Mouse (Mus musculus) gastrocnemius, postnatal 36 days (tissue): Measurements from ENCODE around the gene Ddx39b. TPM values are rescaled to one million over a fixed set of nuclear protein-coding genes. Genes with fewer than 3 reads are reported as not detected.
A peak's percentile ranks its signal among the peaks of the same experiment; 100 is the strongest.

Experiments used
- DNase-seq, 2 experiments: peaks; one replicate each; pipeline ENCODE4 v3.0.0; 2022
- intact Hi-C: fragments of 180-260 bp; cut with DNase I; formaldehyde crosslinking; loops from one replicate; pipeline ENCODE4 v1.15.1; 2025
- total RNA-seq, 2 experiments: library from RNA; stranded (reverse); gene quantifications; 2 replicates each; pipeline ENCODE4 v1.2.3; 2021

The Ddx39b gene
- total RNA-seq, 2 experiments from 2014 or later: 67.7 to 83.0 TPM

DNA sequence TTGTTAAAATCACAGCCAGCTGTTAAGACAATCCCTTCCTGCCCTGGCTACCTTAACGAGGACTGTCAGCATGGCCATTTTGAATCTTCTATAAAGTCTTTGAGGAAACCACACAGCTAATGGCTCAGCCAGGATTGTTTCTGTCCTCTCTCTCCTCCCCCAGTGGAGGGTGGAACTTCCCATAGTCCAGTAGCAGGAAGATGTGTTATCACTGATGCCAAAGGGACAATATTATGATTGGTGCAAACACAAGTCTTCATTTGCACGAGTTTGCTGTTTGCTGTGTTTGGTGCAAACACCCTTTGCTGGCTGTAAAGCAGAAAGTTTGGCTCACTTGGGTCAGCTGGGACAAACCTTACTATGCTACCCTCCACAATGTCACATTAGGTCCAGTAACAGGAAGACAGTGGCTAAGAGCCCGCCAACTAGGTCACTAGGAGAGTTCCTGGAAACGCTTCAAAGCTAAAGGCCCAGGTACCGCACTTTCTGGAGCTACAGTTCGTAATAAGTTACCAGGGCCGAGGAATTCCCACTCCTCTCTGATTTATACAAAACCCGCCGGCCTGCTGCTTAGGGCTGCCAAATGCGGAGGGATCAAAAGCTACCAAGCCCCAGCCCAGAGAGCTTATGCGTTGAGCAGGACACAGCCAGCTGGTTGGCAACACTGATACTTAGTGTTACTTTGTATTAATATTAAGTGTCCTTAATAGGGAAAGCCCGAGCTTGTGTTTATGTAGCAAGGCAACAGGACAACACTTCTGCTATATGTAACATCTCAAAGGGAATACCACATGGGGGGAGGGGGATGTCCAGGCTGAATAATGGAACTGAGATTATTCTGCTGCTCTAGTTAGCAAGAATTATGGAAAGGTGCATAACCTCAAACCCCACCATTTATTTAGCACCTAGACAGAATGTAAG lies 902 bp upstream of the Ddx39b start:
- intact Hi-C loops: loop anchor here (10.0 kb wide), 2 partner anchors 646 to 1126 kb away; partner anchors contain the start of genes Ager, H2-DMa and Pbx2
- no peak for DNase-seq

DNA sequence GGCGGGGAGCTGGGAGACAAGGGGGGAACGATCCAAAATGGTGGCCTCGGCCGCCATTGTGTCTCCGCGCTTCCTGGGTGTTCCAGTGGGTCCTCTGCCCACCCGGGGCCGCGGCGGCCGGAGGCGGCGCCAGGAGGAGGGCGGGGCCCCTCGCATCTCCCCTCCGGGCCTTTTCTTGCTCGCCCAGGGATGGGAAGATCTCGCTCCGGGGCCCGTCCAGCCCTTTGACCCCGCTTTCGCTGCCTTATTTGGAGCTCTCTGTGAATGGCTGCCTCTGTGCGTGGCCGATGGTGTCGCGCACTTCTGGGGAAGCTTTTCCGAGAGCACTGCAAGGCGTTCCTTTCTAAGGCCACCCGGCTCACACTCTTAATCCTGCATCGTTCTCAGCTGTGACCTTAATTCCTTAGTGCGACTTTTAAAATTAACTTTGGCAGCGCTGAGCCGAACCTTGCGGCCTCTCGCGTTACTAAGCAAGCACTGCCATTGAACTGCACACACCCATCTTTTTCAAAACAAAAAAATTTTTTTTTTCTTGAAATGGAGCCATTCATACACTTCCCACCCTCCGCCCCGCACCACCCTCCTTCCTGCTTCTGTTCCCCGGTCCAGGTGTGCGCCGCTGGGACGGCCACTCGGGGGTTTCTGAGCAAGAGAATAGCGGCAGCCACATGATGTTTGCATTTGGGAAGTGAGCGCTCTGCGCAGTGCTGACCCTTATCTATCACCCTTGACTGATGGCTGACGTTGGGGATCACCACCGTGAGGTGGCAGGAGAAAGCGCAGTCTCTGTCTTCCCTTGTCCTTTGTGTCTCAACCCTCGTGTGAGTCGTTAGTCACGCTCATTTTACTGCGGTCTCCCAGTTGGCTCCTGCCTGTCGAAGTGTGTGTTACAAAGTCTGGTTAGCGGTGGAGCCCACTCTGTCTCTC lies 732 bp downstream of the Ddx39b start:
- peak in 1 of 2 experiments; percentile 46 for DNase-seq
- intact Hi-C loops: loop anchor here (10.0 kb wide), 2 partner anchors 647 to 1127 kb away; partner anchors contain the start of genes Ager, H2-DMa and Pbx2

DNA sequence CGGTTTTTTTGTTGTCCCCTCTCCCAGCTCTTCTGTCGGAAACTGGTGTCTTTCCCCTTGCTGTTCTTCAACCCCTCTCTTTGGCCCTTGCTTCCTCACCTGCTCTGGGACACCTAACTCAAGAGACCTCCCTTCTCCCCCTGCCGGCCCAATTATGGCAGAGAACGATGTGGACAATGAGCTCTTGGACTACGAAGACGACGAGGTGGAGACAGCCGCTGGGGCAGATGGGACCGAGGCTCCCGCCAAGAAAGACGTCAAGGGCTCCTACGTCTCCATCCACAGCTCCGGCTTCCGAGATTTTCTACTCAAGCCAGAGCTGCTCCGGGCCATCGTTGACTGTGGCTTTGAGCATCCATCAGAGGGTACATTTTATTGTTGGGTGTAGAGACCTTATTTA lies 1.5 kb downstream of the Ddx39b start:
- DNase-seq: peak in 1 of 2 experiments; percentile 39
- intact Hi-C loops: loop anchor here (10.0 kb wide), 2 partner anchors 648 to 1128 kb away; partner anchors contain the start of genes Ager, H2-DMa and Pbx2

DNA sequence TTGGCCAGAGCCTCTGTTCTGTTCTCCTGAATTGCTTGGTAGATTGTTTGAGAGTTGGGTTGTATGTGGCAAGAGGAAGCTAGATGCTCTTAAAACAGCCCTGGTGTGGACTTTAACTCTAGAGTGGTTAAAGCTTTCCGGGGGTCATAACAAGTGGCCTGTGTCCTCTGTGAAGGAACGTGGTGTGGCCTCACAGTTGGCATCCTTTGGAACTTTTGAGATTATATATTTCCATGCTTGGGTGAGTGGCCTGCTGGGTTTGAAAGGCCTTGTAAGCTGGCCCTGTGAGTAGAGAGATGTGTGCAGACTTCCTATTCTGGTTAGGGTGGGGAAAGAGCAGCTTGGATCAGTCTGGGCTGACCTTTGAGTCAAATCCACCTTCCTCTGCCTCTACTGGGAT lies 3.5 kb downstream of the Ddx39b start:
- intact Hi-C loops: loop anchor here (10.0 kb wide), 2 partner anchors 650 to 1130 kb away; partner anchors contain the start of genes Ager, H2-DMa and Pbx2
- no peak for DNase-seq

DNA sequence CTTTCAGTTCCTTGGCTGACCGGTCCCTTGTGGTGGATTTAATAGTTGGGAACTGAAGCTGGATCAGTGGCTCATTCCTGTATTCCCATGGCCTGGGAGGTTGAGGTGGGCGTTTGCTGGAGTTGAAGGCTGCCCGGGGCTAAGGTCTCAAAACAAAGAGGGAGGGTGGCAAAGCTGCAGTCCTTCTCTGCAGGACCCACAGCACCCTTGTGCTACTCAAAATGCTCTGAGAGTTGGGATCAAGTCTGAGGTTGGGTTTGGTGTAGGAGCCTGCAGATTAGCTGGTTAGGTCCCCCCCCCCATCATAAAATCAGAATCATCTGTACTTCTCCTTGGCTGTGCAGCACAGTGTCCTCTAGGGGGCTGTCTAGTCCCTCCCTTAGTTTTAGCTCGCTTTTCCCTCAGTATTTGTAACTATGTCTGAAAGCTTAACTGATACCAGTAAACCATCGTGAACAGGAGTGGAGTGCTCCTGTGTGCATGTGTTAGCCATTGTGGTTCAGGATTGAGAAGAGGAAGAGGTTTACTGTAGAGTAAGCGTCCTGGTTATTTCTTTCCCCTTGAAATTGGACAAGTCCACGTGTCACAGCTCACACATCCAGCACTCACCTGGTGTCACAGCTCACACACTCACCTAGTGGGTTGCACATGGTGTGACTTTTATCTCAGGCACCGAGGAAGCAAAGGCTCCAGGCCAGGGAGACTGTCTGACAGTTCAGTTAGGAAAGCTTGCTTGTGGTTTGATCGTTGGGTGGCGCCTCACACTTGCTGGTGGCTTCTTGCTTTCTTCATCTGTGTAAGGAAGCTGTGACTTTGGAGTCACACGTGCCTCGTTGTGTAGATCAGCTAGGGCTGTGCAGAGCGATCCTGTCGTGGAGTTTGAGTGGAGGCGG lies 4.4 kb downstream of the Ddx39b start:
- intact Hi-C loops: loop anchor here (10.0 kb wide), 2 partner anchors 651 to 1131 kb away; partner anchors contain the start of genes Ager, H2-DMa and Pbx2

DNA sequence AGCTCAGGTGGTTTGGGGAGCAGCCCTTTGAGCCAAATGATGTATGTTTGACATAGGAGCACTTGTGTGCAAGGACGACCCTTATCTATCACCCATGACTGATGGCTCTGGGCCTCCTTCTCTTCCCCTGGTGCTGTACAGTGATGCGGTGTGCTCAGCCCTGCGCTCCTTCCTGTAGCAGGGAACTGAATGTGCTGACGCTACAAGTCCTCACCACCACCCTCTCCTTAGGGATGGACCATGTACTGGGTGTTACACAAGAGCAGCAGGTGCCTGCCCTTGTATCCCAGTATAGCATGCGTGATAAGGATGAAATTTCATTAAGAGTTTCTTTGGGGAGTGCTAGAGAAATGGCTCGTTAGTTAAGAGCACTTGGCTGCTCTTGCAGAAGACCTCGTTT lies 5.6 kb downstream of the Ddx39b start:
- DNase-seq: no peak
- intact Hi-C loops: loop anchor here (10.0 kb wide), 2 partner anchors 652 to 1132 kb away; partner anchors contain the start of genes Ager, H2-DMa and Pbx2

More for the DNA sequence above, 4.4 kb downstream of the Ddx39b start:
- no peak for DNase-seq

DNA sequence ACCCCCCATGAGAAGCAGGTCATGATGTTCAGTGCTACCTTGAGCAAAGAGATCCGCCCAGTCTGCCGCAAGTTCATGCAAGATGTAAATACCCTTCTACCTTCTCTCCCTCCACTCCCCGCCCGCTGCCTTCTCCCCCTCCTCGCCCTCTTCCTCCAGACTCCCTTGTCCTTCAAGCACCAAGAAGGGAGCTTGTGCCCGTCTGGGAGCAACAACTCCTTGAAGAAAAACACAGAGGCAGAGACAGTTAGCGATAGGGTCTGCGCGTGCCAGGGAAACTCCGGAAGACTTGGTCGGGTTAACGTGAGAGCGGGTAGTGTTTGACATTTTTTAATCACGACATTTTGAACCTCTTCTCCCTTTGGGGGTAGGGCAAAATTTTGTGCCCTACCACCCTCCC lies 7.4 kb downstream of the Ddx39b start:
- no peak for DNase-seq
- intact Hi-C loops: loop anchor here (10.0 kb wide), 2 partner anchors 654 to 1134 kb away; partner anchors contain the start of genes Ager, H2-DMa and Pbx2

DNA sequence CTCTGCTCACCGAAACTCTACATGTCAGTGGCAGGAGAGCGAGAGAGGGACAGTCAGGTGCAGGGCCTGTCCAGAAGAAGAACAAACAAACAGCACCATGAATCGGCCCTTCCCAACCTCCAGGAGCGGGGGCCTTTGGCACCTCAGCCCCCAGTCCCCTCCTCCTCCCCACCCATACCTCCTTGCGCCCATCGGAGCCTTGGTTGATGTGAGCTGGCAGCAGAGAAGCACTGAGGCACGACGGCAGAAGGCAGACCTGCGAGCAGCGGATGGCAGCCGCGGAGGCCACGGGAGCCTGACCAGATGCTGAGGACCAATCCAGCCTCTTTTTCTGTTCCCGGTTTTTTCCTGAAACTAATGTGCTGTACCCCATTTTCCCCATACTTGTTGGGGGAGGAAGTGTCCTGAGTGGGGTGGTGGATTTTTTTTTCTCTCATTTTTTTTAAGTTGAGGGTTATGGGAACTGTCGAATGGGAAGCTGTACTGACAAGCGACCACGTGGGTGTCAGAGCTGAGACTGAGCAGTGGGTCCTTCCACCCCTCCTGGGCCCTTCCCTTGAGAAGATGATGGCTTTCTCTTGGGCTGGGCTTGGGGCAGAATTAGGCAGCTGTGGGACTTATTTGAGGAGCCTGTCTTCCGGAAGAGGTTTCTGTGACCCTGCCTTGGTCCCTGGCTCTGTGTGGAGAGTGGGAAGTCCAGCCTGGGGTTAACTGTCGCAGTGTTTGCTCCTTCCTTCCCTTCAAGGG lies 8.1 kb downstream of the Ddx39b start:
- DNase-seq: no peak
- intact Hi-C loops: loop anchor here (10.0 kb wide), 2 partner anchors 655 to 1135 kb away; partner anchors contain the start of genes Ager, H2-DMa and Pbx2

DNA sequence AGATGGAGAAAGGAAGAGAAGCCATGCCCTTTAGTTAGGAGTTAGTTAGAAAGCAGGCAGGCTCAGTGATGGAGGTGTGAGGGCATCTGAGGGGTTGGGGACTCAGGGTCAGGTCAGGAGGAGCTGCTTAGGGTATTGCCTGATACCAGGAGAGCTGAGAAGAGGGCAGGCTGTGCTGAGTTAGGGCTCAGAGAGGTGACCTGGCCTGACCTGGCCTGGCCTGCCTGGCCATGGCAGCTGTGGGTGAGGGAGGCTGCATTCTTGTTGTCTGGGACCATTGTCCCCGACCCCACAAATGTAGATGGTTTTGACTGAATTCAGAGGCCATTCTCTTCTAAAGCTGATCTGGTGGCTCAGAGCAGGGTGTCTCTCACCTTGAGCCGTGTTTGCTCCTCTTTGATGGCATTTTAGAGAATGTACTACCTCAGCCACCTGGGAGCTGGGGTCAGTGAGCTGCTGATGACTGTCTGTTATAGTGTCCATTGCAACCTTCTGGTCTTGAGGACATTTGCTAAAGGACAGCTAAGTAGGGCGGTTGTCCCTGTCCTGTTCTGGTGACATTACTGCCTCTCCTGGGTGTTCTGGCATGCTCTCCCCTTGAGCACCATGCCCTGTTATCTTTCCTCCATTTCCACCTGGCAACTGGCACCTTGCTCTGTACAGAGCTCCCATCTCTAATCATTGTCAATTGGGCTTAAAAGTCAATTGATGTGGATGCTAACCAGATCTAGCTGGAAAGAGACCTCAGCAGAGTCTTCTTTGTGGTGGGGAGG lies 9.0 kb downstream of the Ddx39b start:
- no peak for DNase-seq
- intact Hi-C loops: no loop called here

DNA sequence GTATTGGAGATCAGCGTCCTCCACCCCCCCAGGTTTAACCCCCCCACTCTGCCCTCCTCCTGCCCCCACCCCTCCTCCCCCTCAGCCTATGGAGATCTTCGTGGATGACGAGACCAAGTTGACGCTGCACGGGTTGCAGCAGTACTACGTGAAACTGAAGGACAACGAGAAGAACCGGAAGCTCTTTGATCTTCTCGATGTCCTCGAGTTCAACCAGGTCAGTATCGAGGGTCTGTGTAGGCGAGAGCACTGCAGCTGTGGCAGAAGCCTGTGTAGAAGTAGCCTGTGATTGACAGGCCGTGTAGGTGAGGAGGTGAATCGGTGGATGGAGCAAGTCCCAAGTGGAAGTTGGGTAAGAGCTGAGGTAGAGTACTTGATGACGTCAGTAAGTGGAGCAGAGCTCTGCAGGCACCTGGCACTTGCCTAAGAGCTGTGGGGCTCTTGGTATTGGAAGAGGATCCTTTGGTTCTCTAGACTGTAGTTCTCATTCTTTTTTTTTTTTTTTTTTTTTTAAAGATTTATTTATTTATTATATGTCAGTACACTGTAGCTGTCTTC lies 9.7 kb downstream of the Ddx39b start:
- intact Hi-C loops: no loop called here
- DNase-seq: no peak

DNA sequence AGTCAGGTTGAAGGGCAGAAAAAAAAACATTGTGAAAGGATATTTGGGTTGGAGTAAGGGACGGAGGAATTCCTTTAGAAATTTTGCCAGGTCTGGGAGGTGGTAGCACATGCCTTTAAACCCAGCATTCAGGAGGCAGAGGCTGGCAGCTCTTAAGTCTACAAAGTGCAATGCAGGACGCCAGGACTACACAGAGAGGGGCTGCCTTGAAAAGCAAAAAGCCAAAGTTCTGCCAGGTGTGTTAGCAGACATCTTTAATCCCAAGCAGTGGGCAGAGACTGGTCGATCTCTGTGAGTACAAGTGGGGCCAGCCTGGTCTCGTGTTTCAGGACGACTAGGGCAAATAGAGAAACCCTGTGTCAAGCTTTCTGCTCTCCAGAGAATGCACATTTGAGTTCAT lies 10.4 kb downstream of the Ddx39b start:
- no peak for DNase-seq
- intact Hi-C loops: no loop called here

DNA sequence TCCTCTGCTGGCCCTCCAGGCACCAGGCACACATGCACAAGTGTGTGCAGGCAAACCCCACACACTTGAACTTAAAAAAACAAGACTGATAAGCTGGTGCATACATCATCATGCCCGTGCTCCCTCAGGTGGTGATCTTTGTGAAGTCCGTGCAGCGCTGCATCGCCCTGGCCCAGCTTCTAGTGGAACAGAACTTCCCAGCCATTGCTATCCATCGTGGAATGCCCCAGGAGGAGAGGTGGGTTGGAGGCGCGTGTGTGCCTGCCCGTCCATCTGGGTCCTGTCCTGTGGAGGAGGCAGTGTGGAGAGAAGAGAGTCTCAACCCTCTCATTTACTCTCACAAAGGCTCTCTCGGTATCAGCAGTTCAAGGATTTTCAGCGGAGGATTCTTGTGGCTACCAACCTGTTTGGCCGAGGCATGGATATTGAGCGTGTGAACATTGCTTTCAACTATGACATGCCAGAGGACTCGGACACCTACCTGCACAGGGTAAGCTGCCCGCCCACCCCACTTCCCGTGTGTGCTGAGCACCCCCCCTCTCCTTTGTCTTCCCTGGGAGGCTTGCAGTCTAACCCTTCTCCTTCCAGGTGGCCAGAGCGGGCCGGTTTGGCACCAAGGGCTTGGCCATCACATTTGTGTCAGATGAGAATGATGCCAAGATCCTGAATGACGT lies 11.2 kb downstream of the Ddx39b start:
- intact Hi-C loops: no loop called here
- no peak for DNase-seq

DNA sequence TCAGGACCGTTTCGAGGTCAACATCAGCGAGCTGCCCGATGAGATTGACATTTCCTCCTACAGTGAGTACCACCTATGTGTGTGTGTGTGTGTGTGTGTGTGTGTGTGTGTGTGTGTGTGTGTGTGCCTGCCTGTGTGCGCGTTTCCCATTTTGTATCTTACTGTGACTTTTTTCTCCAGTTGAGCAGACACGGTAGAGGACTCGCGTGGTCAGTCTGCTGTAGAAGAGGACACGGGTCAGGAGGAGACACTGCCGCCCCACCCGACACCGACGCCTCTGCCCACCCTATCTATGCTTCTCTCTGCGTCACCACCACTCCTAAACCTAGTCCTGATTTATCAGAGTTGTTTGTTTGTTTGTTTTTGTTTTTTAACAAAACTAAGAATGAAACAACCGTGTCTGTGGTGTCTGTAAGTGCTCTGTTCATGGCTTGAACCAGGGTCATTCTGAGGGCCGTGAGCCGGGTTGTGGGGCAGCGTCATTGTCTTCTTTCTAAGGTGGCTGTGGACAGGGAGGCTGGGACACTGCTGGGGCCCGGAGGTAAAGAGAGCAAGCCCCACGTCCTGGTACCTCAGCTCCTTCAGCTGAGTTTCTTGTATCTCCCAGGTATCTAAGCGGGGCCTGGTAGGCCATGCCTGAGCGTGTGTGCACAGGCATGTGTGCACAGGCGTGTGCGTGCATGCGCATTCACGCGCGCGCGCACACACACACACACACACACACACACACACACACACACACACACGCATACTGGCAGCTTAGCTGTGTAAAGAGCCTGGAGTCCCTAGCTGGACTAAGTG lies 11.9 kb downstream of the Ddx39b start:
- no peak for DNase-seq
- intact Hi-C loops: no loop called here

DNA sequence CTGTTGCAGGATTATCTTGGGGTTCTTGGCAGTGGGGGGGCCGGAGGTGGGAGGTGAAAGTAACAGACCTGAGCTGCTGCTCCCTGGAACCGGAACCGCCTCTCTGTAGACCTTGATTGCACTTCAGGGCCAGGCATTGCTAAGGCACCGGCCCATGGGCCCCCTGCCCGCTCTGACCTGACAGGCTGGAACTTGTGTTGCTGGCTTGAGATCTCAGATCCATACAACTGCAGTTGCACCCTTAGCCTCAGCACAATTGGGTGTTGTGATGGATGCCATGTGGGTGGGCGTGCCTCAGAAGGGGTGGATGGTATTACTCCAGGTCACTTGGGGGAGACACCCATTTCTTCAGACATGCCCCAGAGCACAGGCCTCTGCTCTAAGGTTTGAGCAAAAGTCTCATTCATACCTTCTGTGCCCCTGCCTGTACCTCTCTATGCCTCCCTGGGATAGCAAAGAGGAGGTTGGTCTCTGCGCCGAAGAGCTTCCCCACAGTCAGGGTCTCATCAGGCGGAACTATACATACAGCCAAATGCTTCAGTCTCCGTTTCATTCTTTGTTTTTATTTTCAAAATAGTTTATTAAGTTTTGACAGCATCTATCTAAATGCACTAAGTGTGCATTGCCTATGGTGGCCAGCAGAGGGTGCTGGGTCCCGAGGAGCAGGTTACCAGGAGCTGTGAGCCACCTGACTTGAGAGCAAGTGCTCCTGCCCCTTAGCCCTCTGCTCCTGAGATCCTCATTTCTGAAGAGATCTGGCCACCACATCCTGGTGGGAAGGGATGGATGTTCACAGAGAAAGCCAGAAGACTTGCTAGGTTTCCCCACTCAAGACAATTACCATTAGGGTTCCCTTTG lies 12.9 kb downstream of the Ddx39b start:
- peak; percentile 54 to 59 for DNase-seq
- intact Hi-C loops: no loop called here

DNA sequence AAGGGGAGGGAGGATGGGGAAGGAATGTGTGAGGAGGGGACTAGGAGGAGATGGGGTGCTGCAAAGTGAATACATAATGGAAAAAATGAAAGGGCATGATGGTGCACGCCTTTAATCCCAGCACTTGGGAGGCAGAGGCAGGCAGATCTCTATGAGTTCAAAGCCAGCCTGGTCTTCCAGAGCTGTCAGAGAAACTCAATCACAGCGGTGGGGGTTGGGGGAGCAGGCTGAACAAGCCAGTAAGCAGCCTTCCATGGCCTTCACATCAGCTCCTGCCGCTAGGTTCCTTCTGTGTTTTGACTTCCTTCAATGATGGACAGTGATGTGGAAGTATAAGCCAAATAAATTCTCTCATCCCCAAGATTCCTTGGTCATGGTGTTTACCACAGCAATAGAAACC lies 13.8 kb downstream of the Ddx39b start:
- intact Hi-C loops: no loop called here
- no peak for DNase-seq
